Mouse (Mus musculus) kidney, adult 2 months (tissue): ENCODE data around the gene E430018J23Rik.

Experiments used
- CTCF ChIP-seq: fragments of 200-500 bp; conservative IDR thresholded peaks from 2 replicates; pipeline ENCODE4 v1.5.1; 2011; ENCODE audit warnings: low read depth, mild to moderate bottlenecking, control low read depth, low read length, moderate library complexity, mixed read lengths; ENCODE audit not compliant: insufficient read depth, insufficient read length
- POLR2A ChIP-seq: fragments of 200-500 bp; IDR thresholded peaks from one replicate; pipeline ENCODE4 v1.6.1; 2011; ENCODE audit warnings: low read depth, low read length, control low read depth

GRCm38 (mm10) chr7:127426354-127426753 is 32.9 kb upstream of the E430018J23Rik start:
- no peak for TF ChIP-seq CTCF
- no peak for TF ChIP-seq POLR2A
